Mouse (Mus musculus): ENCODE data around the gene Gm17651.

Gene Gm17651

GRCm38 (mm10) chr3:97680631-97681320 is 6.3 kb upstream of the Gm17651 start:
- peak; percentile 71 to 78 for DNase-seq (ENCODE audit: low spot score in 2 of 2)

GRCm38 (mm10) chr3:97678416-97678815 is 3.9 kb upstream of the Gm17651 start:
- no peak for DNase-seq (ENCODE audit: low spot score in 2 of 2)

GRCm38 (mm10) chr3:97676126-97676525 is 1.6 kb upstream of the Gm17651 start:
- DNase-seq (ENCODE audit: low spot score in 2 of 2), result no peak

DNA sequence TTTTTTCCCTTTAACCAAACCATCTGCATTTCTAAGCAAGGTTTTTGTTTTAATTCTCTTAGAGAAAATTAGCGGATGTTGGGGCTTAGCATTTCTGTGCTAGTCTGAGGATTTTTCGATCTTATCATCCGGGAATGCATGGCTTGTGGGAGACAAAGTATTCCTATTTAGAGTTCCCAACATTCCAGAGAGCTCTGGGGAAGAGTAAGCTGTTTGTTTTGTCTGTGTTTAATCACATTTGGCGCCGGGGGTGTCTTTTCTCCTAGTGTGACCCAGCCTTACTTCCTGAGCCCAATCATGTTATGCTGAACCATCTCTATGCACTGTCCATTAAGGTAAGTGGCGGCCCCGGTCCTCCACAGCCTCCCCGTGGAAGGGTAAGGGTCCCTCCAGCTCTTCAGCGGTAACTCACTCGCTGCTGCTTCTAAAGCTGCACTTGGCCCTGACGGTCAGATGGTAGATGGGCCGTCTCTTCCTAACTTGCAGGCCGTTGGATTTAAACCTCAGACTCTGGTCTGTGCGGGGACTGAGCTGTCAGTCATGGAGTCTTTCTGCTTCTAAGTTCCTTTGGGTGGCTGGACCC is 7.3 kb downstream of the Gm17651 start:
- DNase-seq (ENCODE audit: low spot score in 2 of 2), result no peak

DNA sequence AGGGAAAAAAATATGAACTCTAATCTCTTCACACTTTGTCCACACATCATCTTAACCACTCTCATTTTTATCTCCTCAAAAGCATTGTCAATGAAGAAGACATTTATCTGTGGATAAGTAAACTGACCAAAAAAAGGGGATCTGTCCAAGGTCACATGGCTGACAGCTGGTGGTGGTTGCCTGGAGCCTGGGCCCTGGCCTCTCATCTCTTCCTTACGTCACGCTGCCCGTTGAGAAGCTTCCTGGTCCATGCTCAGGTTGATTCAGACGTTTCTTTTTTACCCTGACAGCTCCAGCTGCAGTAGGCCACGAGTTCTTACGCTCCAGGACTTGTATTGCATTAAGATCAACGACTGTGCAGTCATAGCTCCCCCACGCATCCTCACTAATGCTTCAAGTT is 8.3 kb downstream of the Gm17651 start:
- no peak for DNase-seq (ENCODE audit: low spot score in 2 of 2)

DNA sequence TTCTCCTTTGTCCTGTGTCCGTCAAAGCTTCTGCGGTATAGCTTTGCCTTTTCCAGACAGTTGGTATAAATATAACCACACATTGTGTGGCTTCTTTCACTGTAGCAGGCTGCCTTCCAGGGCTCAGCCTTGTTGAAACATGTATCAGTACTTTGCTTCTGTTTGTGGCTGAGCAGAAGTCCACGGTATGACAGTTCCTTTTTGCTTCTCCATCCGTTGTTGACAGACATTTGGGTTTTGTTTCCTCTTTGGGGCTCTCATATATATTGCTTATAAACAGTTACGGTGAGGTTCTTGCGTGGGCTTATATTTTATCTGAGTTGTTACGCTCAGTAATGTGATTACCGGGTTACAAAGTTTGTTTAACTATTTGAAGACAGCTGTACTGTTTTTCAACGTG is 9.0 kb downstream of the Gm17651 start:
- DNase-seq (ENCODE audit: low spot score in 2 of 2), result no peak

- DNase-seq (ENCODE audit: low spot score in 2 of 2), result peak; percentile 24 to 39
Observed at GRCm38 (mm10) chr3:97661206-97661605, 13.3 kb downstream of the Gm17651 start.

GRCm38 (mm10) chr3:97659746-97660145 is 14.7 kb downstream of the Gm17651 start:
- DNase-seq (ENCODE audit: low spot score in 2 of 2), result peak in 1 of 2 experiments; percentile 33

DNA sequence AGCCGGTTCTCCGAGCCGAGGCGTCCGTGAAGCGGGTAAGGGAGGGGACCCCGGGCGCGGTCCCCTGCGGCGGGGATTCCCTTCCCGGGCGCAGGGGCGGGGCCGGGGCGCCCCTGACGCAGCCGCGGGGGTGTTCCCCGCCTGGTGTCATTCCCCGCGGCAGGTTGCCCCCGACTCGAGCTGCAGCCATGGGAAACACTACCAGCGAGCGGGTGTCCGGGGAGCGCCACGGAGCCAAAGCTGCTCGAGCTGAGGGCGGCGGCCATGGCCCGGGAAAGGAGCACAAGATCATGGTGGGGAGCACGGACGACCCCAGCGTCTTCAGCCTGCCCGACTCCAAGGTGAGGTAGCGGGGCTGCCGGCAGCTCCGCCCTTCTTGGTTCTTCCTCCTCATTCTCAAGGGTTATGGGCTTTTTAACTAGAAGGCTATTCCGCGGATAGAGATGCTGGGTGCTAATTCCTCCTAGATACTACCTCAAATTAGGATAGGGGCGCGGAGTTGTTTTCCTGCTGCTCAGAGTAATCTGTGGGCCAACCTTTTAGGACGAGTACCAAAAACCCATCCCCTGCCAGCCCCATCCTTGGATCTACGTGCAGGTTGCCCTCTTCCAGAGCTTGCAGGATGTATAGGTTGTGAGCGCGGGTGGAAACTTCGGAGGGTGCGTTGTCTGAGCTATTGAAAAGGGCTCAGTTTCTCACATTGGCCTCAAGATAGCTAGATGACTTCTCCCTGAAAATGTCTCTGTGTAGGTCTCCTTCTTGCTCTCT is 15.9 kb downstream of the Gm17651 start:
- DNase-seq (ENCODE audit: low spot score in 2 of 2), result peak in 1 of 2 experiments; percentile 11

- DNase-seq (ENCODE audit: low spot score in 2 of 2), result peak; percentile 99
Observed at GRCm38 (mm10) chr3:97657655-97658411, 16.7 kb downstream of the Gm17651 start, which contains the start of gene Prkab2. TSS of gene Prkab2 (plus strand) at chr3:97658193.

DNA sequence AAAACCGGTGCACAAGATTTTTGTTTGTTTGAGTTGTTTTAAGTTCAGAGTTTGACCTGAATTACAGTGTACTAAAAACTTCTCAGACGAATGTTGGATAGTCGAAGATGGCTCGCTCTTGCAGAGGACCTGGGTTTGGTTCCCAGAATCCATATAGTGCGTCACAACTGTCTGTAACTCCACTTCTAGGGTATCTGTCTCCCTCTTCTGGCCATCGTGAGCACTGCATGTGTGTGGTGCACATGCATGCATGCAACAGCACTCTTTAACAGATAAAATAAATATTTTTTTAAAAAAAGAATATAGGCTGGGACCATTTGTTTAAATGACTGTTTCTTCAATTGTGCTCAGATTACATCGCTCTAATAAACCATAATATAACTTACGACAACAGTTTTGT is 19.6 kb downstream of the Gm17651 start:
- no peak for DNase-seq (ENCODE audit: low spot score in 2 of 2)

DNA sequence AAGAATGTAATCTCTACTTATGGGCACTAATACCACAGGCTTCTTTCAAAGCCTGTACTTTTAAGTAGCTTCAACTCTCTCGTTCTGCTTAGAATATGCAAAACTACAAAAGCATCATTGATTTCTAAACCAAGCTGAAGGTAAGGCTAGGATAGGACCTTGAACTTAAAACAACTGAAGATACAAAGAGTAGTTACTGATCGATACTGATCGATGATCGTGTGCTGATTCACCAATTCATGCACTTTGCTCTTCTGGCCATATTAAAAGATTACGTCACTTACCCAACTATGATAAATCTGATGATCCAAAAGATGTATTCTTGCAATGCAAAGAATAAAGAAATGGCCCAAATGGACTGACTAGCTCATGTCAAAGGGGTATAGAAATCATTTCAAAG is 20.7 kb downstream of the Gm17651 start:
- DNase-seq (ENCODE audit: low spot score in 2 of 2), result no peak

DNA sequence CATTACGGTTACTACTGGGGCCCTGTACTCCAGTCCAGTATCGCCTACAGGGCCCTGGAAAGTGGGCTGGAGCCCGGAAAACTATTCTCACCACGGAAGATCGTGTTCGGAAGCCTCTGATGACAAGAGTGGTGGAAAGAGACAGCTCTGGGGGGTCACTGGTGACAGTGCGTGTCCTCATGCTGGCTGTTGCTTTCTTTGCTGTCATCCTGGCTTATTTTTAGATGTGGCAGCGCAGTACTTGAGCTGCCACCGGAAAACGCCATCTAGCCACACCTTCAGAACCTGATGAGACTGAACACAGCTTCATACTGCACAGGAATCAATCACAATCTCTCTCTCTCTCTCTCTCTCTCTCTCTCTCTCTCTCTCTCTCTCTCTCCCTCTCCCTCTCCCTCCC is 22.9 kb downstream of the Gm17651 start:
- DNase-seq (ENCODE audit: low spot score in 2 of 2), result peak; percentile 23 to 39

- no peak for DNase-seq (ENCODE audit: low spot score in 2 of 2)
Observed at GRCm38 (mm10) chr3:97649469-97649868, 25.0 kb downstream of the Gm17651 start.

DNA sequence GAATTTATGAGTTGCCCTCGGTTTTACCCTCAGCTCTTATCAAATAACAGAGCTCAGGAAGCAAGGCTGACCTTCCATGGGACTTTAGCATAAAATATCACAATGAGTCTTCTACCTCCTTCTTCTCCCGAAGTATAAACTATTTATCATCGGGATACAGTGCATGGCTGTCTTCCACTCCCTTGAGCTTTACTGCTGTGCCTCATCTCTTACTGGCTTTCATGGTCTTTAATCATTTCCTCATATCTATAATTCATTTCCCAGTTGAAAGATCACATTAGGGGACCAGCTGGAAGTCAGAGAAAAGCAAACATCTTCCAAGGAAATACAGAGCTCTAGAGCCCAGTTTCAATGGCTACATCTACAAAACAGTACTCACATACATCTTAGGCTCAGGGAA is 25.5 kb downstream of the Gm17651 start:
- no peak for DNase-seq (ENCODE audit: low spot score in 2 of 2)

- peak; percentile 43 to 50 for DNase-seq (ENCODE audit: low spot score in 2 of 2)
Observed at GRCm38 (mm10) chr3:97648518-97648917, 26.0 kb downstream of the Gm17651 start.

- DNase-seq (ENCODE audit: low spot score in 2 of 2), result no peak
Observed at GRCm38 (mm10) chr3:97642001-97642400, 32.5 kb downstream of the Gm17651 start.

GRCm38 (mm10) chr3:97641396-97641795 is 33.1 kb downstream of the Gm17651 start:
- DNase-seq (ENCODE audit: low spot score in 2 of 2), result no peak

DNA sequence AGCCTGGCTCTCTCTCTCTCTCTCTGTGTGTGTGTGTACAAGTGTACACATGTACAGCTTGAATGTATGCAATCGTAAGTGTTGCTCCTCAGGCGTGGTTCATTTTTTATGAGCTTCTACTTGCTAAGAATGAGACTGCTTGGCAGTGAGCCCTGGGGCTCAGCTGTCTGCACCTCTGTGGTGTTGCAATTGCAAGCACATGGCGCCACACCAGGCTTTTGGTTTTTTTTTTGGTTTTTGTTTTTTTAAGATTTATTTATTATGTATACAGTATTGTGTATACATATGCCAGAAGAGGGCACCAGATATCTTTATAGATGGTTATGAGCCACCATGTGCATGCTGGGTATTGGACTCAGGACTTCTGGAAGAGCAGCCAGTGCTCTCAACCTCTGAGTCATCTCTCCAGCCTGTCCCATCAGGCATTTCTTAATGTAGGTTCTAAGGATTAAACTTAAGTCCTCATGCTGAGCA is 40.2 kb downstream of the Gm17651 start:
- peak in 1 of 2 experiments; percentile 58 for DNase-seq (ENCODE audit: low spot score in 2 of 2)

- DNase-seq (ENCODE audit: low spot score in 2 of 2), result no peak
Observed at GRCm38 (mm10) chr3:97633456-97633855, 41.0 kb downstream of the Gm17651 start.

DNA sequence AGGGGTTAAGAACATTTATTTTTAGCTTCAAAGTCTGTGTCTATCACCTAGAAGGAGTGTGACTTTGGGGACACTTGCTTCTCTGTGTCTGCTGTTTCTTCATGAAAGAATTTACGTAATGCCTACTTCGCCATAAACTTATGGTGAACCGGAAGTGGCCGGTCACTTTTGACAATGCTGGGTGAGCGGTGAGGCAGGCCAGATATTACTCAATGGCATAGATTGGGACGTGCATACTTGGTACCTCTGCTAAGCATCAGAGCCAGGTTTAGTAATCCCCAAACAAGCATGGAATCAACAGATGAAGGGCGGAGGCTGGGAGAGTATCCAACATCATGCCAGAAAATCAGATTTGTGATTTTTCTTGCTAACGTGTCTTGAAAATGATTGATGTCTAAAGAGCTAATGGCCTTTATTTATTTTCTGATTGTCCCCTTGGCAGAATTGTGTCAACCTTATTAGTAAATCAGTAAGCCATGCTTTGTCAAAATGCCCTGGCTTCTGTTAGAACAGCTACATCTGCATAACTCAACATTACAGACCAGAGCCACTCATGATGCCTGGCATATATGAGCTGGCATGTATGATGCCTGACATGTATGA is 43.1 kb downstream of the Gm17651 start:
- DNase-seq (ENCODE audit: low spot score in 2 of 2), result no peak

Data from heart, adult 9 months (tissue).